Mouse (Mus musculus) left cerebral cortex, adult 2 months (tissue): Measurements from ENCODE around the gene Phyhipl. TPM values are rescaled to one million over a fixed set of nuclear protein-coding genes. Genes with fewer than 3 reads are reported as not detected.

Experiments used
- DNase-seq, 2 experiments: peaks; one replicate each; pipeline ENCODE4 v3.0.0; 2021 to 2022; ENCODE audit warnings: low spot score in 2 of 2, mixed read lengths in 1 of 2; ENCODE audit errors: extremely low spot score in 1 of 2
- H3K27ac ChIP-seq: fragments of 200-600 bp; 2 replicates; pipeline ENCODE4 v1.8.1; 2022
- H3K4me3 ChIP-seq: fragments of 200-600 bp; 2 replicates; pipeline ENCODE4 v1.8.1; 2022
- CTCF ChIP-seq: fragments of 200-600 bp; IDR thresholded peaks from 2 replicates; pipeline ENCODE4 v1.8.1; 2022; ENCODE audit warnings: antibody characterized with exemption, mild to moderate bottlenecking, moderate library complexity
- intact Hi-C: fragments of 180-260 bp; cut with DNase I; formaldehyde crosslinking; loops from one replicate; pipeline ENCODE4 v1.15.1; 2025
- total RNA-seq, 2 experiments: library from RNA; stranded (reverse); gene quantifications; 2 replicates each; pipeline ENCODE4 v1.2.3; 2021

The Phyhipl gene
- total RNA-seq, 2 experiments from 2014 or later, result 212 to 221 TPM

DNA sequence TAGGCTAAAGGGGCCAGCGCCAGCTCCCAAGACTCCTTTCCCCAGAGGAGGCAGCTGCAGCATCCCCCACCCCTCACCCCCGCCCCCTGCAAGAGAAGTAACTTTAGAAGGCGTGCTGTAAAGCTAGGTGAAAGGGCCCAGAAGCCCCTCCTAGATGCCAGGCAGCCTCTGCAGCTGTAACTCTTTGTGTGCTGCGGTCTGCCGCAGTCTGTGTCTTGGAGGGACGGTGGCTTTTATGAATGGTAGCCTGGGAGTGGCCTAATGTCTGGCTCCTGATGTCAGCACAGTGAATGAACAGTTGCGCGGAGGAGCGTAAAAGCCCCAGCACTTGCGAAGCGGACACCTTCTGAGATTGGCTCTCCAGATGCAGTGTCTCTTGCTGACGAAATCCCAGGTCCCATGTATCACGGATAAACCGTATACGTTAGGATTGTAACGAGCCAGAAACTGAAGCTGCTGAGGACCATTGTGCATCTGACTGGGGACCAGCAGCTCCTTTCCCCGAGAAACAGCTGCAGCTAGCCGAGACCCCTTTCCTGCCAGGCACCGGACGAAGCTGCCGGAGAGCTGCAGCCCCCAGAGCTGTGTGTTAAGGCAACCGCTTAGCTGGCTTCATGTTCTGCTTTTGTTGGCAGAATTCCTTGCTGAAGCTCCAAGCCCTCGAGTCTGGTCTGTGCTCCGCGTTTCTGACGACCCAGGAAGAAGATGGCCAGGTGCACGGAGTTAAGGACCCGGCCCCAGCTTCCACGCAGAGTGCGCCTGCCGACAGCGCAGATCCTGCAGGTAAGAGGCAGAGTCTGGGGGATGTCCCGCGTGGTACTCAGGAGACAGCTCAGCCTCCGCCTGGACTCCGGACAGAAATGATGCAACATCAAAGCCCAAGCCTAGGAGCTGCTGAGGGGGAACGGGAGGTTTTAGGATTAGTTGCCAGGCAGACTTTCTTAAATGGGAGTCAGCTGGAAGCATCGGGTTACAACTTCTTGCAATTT is 135.3 kb downstream of the Phyhipl start:
- peak overlapping the region; percentile 90 for H3K27ac ChIP-seq
- peak overlapping the region; percentile 47 for H3K4me3 ChIP-seq
- no peak for TF ChIP-seq CTCF
- peak; percentile 56 to 57 for DNase-seq
- intact Hi-C loops, result loop anchor here (1.0 kb wide), 1 partner anchor 10 kb away; no protein-coding TSS in a partner anchor

DNA sequence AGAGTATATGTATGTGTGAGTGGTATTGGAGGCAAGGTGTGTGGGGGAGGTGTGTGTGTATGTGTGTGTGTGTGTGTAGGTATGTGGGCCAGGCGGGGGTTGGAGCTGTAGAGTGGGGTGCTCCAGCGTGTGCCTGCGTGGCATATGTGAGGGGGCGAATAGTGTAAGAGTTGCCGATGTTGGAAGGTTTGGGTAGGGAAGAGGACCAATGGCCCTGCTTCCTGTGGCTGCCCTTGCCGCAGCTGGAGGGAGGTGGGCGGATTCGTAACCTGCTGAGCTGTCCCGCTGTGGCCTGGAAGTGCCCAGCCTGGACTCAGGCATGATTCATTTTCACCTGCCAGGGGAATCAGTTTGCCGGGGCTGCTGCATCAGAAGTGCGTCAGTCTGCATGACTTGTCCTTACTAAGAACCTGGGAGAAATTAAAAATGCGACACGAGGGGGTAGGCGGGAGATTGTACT is 136.1 kb downstream of the Phyhipl start:
- DNase-seq, result peak in 1 of 2 experiments; percentile 62
- Histone ChIP-seq H3K27ac (peak overlapping the region; percentile 90), H3K4me3 (peak overlapping the region; percentile 47)
- intact Hi-C loops, result loop anchor here (1.0 to 5.0 kb wide), 2 partner anchors 11 to 147 kb away; no protein-coding TSS in a partner anchor
- no peak for TF ChIP-seq CTCF

DNA sequence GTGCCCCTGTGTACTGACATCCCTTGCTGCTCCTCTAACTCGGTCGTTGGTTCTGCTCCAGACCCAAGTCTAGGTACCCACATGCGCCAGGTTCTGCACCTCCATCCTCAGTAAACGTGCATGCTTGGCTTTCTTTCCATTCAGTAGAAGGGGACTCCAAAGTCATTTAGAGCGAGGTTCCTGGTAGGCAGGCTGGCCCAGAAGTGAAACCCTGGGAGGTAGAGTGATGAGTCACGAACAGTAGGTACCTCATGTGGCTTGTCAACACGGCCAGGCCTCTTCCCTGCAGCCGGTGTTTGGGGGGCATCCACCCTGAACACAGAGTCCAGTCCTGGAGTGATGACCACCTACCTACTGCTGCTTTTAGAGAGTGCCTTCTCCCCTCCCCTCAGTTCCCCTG is 139.1 kb downstream of the Phyhipl start:
- no peak for TF ChIP-seq CTCF
- intact Hi-C loops, result loop anchor here (5.0 kb wide), 1 partner anchor 144 kb away; no protein-coding TSS in a partner anchor
- H3K27ac ChIP-seq, result no peak overlapping the region
- H3K4me3 ChIP-seq, result no peak overlapping the region
- DNase-seq, result peak in 1 of 2 experiments; percentile 10

DNA sequence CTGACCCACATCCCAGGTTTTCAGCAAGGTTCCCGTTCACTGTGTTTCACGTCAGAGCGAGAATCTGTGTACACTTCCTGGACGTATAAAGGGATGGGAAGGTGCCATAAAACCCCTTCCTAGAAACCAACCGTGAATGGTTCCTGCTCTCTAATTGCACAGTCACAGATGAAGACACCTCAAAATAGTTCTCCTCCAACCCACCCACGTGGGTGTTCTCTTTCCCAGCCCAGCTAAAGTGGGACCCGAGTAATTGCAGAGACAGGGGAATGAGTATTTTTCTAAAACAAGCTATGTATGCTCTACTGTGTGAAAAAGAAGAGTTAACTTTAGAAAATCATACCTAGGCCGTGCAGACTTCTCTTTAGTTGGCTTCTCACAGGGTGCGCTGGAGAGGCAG is 140.9 kb downstream of the Phyhipl start:
- H3K4me3 ChIP-seq, result no peak overlapping the region
- TF ChIP-seq CTCF, result no peak
- H3K27ac ChIP-seq, result peak overlapping the region; percentile 36; the same call in 1 of the 2 replicates
- peak in 1 of 2 experiments; percentile 18 for DNase-seq
- intact Hi-C loops, result loop anchor here (5.0 kb wide), 1 partner anchor 143 kb away; no protein-coding TSS in a partner anchor

DNA sequence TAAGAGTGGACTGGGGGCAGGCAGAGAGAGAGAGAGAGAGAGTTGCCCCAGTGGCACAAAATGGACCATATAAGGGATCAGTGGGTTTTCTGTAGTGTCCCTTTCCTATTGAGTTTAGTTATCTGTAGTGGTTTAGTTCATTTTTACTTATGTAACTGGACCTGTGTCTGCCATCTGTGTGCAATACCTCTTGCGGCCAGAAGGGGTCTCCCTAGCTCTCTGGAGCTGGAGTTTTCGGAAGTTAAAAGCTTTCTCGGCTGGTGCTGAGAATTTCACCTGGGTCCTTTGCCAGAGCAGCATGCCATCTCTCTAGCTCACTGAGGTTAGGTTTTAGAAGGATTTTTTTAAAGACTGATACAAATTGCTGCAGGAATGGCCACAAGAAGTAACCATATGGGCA is 147.9 kb downstream of the Phyhipl start:
- H3K27ac ChIP-seq, result no peak overlapping the region
- no peak overlapping the region for H3K4me3 ChIP-seq
- TF ChIP-seq CTCF, result peak; percentile 50
- DNase-seq, result peak in 1 of 2 experiments; percentile 5
- intact Hi-C loops, result no loop called here

Other genes with a start within 250 kb of the Phyhipl start
- gene Fam13c, start 215.5 kb downstream of the Phyhipl start, total RNA-seq, result 10 to 100 TPM; 56.5 to 69.2 TPM